Mouse (Mus musculus): Measurements from ENCODE around the gene Mpdz. TPM values are rescaled to one million over a fixed set of nuclear protein-coding genes. Genes with fewer than 3 reads are reported as not detected.

Mpdz gene
- polyA plus RNA-seq, 1 experiment from 2014 or later: 30.5 TPM

- ATAC-seq (ENCODE audit: low read depth): no peak
- Histone ChIP-seq H3K4me3 (ENCODE audit: low read length) (no peak overlapping the region), H3K9ac (ENCODE audit: low read length) (no peak overlapping the region), H3K4me2 (ENCODE audit: low read depth, low read length) (no peak overlapping the region), H3K27ac (ENCODE audit: low read length) (no peak overlapping the region), H3K27me3 (ENCODE audit: control insufficient read depth, insufficient read depth, low read depth, low read length) (no peaks in the 10 kb centered on the region), H3K9me3 (ENCODE audit: control insufficient read depth, low read length) (no peaks in the 10 kb centered on the region), H3K4me1 (replicated peaks; ENCODE audit: control insufficient read depth, insufficient read depth, low read length) (no peaks in the 10 kb centered on the region), H3K36me3 (ENCODE audit: control insufficient read depth, insufficient read depth, low read length) (peaks cover 7% of the 10 kb centered on the region)
- WGBS: 82% methylated on average over 3 of the region's 3 CpGs
Observed at GRCm38 (mm10) chr4:81345141-81345540, 97.5 kb downstream of the Mpdz start.

- Histone ChIP-seq H3K27me3 (ENCODE audit: control insufficient read depth, insufficient read depth, low read depth, low read length) (no peaks in the 10 kb centered on the region), H3K9me3 (ENCODE audit: control insufficient read depth, low read length) (no peaks in the 10 kb centered on the region), H3K9ac (ENCODE audit: low read length) (no peak overlapping the region), H3K4me2 (ENCODE audit: low read depth, low read length) (no peak overlapping the region), H3K4me3 (ENCODE audit: low read length) (no peak overlapping the region), H3K27ac (ENCODE audit: low read length) (no peak overlapping the region), H3K36me3 (ENCODE audit: control insufficient read depth, insufficient read depth, low read length) (no peaks in the 10 kb centered on the region), H3K4me1 (replicated peaks; ENCODE audit: control insufficient read depth, insufficient read depth, low read length) (no peaks in the 10 kb centered on the region)
- no peak for ATAC-seq (ENCODE audit: low read depth)
- WGBS: 87% methylated on average over 2 of the region's 2 CpGs
Observed at GRCm38 (mm10) chr4:81333628-81333991, 109.0 kb downstream of the Mpdz start.

- no peak overlapping the region for H3K27ac ChIP-seq (ENCODE audit: low read length)
- 79% methylated on average over 11 of the region's 11 CpGs for WGBS
- ATAC-seq (ENCODE audit: low read depth): no peak
Observed at GRCm38 (mm10) chr4:81332901-81333627, 109.6 kb downstream of the Mpdz start.

GRCm38 (mm10) chr4:81332439-81332841, 110.2 kb downstream of the Mpdz start:
- Histone ChIP-seq H3K4me2 (ENCODE audit: low read depth, low read length) (no peak overlapping the region), H3K9me3 (ENCODE audit: control insufficient read depth, low read length) (no peaks in the 10 kb centered on the region), H3K27me3 (ENCODE audit: control insufficient read depth, insufficient read depth, low read depth, low read length) (no peaks in the 10 kb centered on the region), H3K4me1 (replicated peaks; ENCODE audit: control insufficient read depth, insufficient read depth, low read length) (no peaks in the 10 kb centered on the region), H3K4me3 (ENCODE audit: low read length) (no peak overlapping the region), H3K27ac (ENCODE audit: low read length) (no peak overlapping the region), H3K9ac (ENCODE audit: low read length) (no peak overlapping the region), H3K36me3 (ENCODE audit: control insufficient read depth, insufficient read depth, low read length) (no peaks in the 10 kb centered on the region)
- WGBS: 64% methylated on average over 6 of the region's 6 CpGs
- ATAC-seq (ENCODE audit: low read depth): no peak

More at GRCm38 (mm10) chr4:81332901-81333627, 109.6 kb downstream of the Mpdz start:
- Histone ChIP-seq H3K9ac (ENCODE audit: low read length) (no peak overlapping the region), H3K9me3 (ENCODE audit: control insufficient read depth, low read length) (no peaks in the 10 kb centered on the region), H3K36me3 (ENCODE audit: control insufficient read depth, insufficient read depth, low read length) (no peaks in the 10 kb centered on the region), H3K4me1 (replicated peaks; ENCODE audit: control insufficient read depth, insufficient read depth, low read length) (no peaks in the 10 kb centered on the region), H3K4me2 (ENCODE audit: low read depth, low read length) (no peak overlapping the region), H3K4me3 (ENCODE audit: low read length) (no peak overlapping the region), H3K27me3 (ENCODE audit: control insufficient read depth, insufficient read depth, low read depth, low read length) (no peaks in the 10 kb centered on the region)

- no peak for ATAC-seq (ENCODE audit: low read depth)
- H3K4me1 ChIP-seq (replicated peaks; ENCODE audit: control insufficient read depth, insufficient read depth, low read length): no peaks in the 10 kb centered on the region
- H3K9ac ChIP-seq (ENCODE audit: low read length): no peak overlapping the region
- 91% methylated on average over 2 of the region's 2 CpGs for WGBS
- H3K36me3 ChIP-seq (ENCODE audit: control insufficient read depth, insufficient read depth, low read length): peaks cover 4% of the 10 kb centered on the region
- no peaks in the 10 kb centered on the region for H3K27me3 ChIP-seq (ENCODE audit: control insufficient read depth, insufficient read depth, low read depth, low read length)
- no peak overlapping the region for H3K27ac ChIP-seq (ENCODE audit: low read length)
- no peaks in the 10 kb centered on the region for H3K9me3 ChIP-seq (ENCODE audit: control insufficient read depth, low read length)
- no peak overlapping the region for H3K4me3 ChIP-seq (ENCODE audit: low read length)
- H3K4me2 ChIP-seq (ENCODE audit: low read depth, low read length): no peak overlapping the region
Observed at GRCm38 (mm10) chr4:81327694-81328093, 114.9 kb downstream of the Mpdz start.

GRCm38 (mm10) chr4:81323853-81324252, 118.8 kb downstream of the Mpdz start:
- ATAC-seq (ENCODE audit: low read depth): no peak
- H3K9ac ChIP-seq (ENCODE audit: low read length): no peak overlapping the region
- peaks cover 4% of the 10 kb centered on the region for H3K36me3 ChIP-seq (ENCODE audit: control insufficient read depth, insufficient read depth, low read length)
- H3K4me2 ChIP-seq (ENCODE audit: low read depth, low read length): no peak overlapping the region
- H3K4me1 ChIP-seq (replicated peaks; ENCODE audit: control insufficient read depth, insufficient read depth, low read length): no peaks in the 10 kb centered on the region
- H3K4me3 ChIP-seq (ENCODE audit: low read length): no peak overlapping the region
- WGBS: 83% methylated on average over 4 of the region's 4 CpGs
- H3K27ac ChIP-seq (ENCODE audit: low read length): no peak overlapping the region
- no peaks in the 10 kb centered on the region for H3K27me3 ChIP-seq (ENCODE audit: control insufficient read depth, insufficient read depth, low read depth, low read length)
- no peaks in the 10 kb centered on the region for H3K9me3 ChIP-seq (ENCODE audit: control insufficient read depth, low read length)

GRCm38 (mm10) chr4:81322232-81322631, 120.4 kb downstream of the Mpdz start:
- Histone ChIP-seq H3K9ac (ENCODE audit: low read length) (no peak overlapping the region), H3K4me3 (ENCODE audit: low read length) (no peak overlapping the region), H3K27me3 (ENCODE audit: control insufficient read depth, insufficient read depth, low read depth, low read length) (no peaks in the 10 kb centered on the region), H3K9me3 (ENCODE audit: control insufficient read depth, low read length) (no peaks in the 10 kb centered on the region), H3K4me1 (replicated peaks; ENCODE audit: control insufficient read depth, insufficient read depth, low read length) (no peaks in the 10 kb centered on the region), H3K27ac (ENCODE audit: low read length) (no peak overlapping the region), H3K4me2 (ENCODE audit: low read depth, low read length) (no peak overlapping the region), H3K36me3 (ENCODE audit: control insufficient read depth, insufficient read depth, low read length) (peaks cover 7% of the 10 kb centered on the region)
- ATAC-seq (ENCODE audit: low read depth): no peak
- 80% methylated on average over 3 of the region's 3 CpGs for WGBS

GRCm38 (mm10) chr4:81314618-81315017, 128.0 kb downstream of the Mpdz start:
- 61% methylated on average over 5 of the region's 5 CpGs for WGBS

GRCm38 (mm10) chr4:81313246-81313645, 129.4 kb downstream of the Mpdz start:
- Histone ChIP-seq H3K27me3 (ENCODE audit: control insufficient read depth, insufficient read depth, low read depth, low read length) (no peaks in the 10 kb centered on the region), H3K4me1 (replicated peaks; ENCODE audit: control insufficient read depth, insufficient read depth, low read length) (peaks cover 8% of the 10 kb centered on the region), H3K36me3 (ENCODE audit: control insufficient read depth, insufficient read depth, low read length) (peaks cover 3% of the 10 kb centered on the region; the same call in 1 of the 2 replicates), H3K4me2 (ENCODE audit: low read depth, low read length) (no peak overlapping the region), H3K9ac (ENCODE audit: low read length) (no peak overlapping the region), H3K4me3 (ENCODE audit: low read length) (no peak overlapping the region), H3K27ac (ENCODE audit: low read length) (no peak overlapping the region), H3K9me3 (ENCODE audit: control insufficient read depth, low read length) (no peaks in the 10 kb centered on the region)
- ATAC-seq (ENCODE audit: low read depth): no peak
- WGBS: 70% methylated on average over 4 of the region's 4 CpGs

More at GRCm38 (mm10) chr4:81314618-81315017, 128.0 kb downstream of the Mpdz start:
- H3K4me3 ChIP-seq (ENCODE audit: low read length): no peak overlapping the region
- H3K27me3 ChIP-seq (ENCODE audit: control insufficient read depth, insufficient read depth, low read depth, low read length): no peaks in the 10 kb centered on the region
- peaks cover 3% of the 10 kb centered on the region; the same call in 1 of the 2 replicates for H3K36me3 ChIP-seq (ENCODE audit: control insufficient read depth, insufficient read depth, low read length)
- H3K9ac ChIP-seq (ENCODE audit: low read length): no peak overlapping the region
- H3K27ac ChIP-seq (ENCODE audit: low read length): no peak overlapping the region
- no peaks in the 10 kb centered on the region for H3K9me3 ChIP-seq (ENCODE audit: control insufficient read depth, low read length)
- peaks cover 8% of the 10 kb centered on the region for H3K4me1 ChIP-seq (replicated peaks; ENCODE audit: control insufficient read depth, insufficient read depth, low read length)
- no peak overlapping the region for H3K4me2 ChIP-seq (ENCODE audit: low read depth, low read length)
- no peak for ATAC-seq (ENCODE audit: low read depth)
